Mouse (Mus musculus): ENCODE measurements around the gene Jaml.

DNA sequence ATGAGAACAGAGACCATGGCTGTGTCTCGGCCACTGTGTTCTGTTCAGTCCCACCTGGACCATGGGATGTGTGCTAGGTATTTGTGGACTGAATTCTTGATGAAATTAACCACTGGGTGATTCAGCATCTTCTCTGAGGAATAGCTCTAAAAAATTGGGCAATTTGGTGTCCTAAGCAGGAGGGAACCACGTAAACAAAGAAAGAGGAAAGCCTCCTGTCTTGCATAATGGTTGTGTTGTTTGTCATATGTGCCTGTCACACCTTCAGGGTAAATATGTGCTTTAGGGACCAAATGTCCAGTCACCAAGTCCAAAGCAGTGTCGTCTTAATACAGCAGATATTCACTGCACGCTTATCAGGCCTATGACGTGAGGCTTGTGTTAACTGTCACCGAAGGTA, 14.6 kb upstream of the Jaml start:
- TF ChIP-seq CTCF (conservative IDR thresholded peaks at IDR 0.05; ENCODE audit: low read length) (no peak), POU5F1 (IDR thresholded peaks at IDR 0.05; ENCODE audit: borderline replicate concordance, low read length) (no peak)
